ENCODE assay signal across 9 mouse cellular contexts in genomic region chr6:134439401-134440021, GRCm38 (mm10). TPM values are rescaled to one million over a fixed set of nuclear protein-coding genes. Genes with fewer than 3 reads are reported as not detected.
DNase-seq lines count a peak whose midpoint lies in the region; ATAC-seq and TF ChIP-seq lines count a peak whose summit lies in the region.
"Had no signal": no experiment of that assay in that cellular context is flagged by ENCODE, and none has a peak within 500 bp of the region (broad histone marks: within the 10 kb centered on the region; RNA-seq: fewer than 3 reads in every experiment).

No protein-coding gene starts in this region.

- DNase-seq in kidney, postnatal 10 days: peak; percentile 41
- no peak for DNase-seq in kidney, adult 11 months
- peak; percentile 67 for DNase-seq in embryo, embryonic 10 days (ENCODE audit: low spot score)
- peak; percentile 28 for DNase-seq in gastrocnemius, postnatal 14 days
- DNase-seq in hindbrain, postnatal 0 days (ENCODE audit: low spot score): peak; percentile 76
- peak; percentile 63 for DNase-seq in lung, postnatal 10 days
- peak; percentile 27 to 56 for DNase-seq in right cerebral cortex, postnatal 36 days (ENCODE audit: low spot score in 2 of 2)
- DNase-seq in spleen, postnatal 36 days (ENCODE audit: low spot score in 2 of 2): no peak

- H3K4me3 ChIP-seq in hindbrain, postnatal 0 days (ENCODE audit: low read length): peak overlapping the region; percentile 36

- peaks cover 4% of the 10 kb centered on the region; the same call in 1 of the 2 replicates for H3K4me1 ChIP-seq in hindbrain, postnatal 0 days (ENCODE audit: insufficient read depth, low read length)

- ATAC-seq in hindbrain, postnatal 0 days: peak; percentile 86

- TF ChIP-seq CTCF in hindbrain, postnatal 0 days (IDR thresholded peaks at IDR 0.05; ENCODE audit: low read depth): no peak

- intact Hi-C loops in gastrocnemius, postnatal 14 days (cut with DNase I; ENCODE audit: low total_unique reads): no loop called here

- no peaks in the 10 kb centered on the region for H3K9me3 ChIP-seq in hindbrain, postnatal 0 days (ENCODE audit: low read length)

- no peaks in the 10 kb centered on the region for H3K27me3 ChIP-seq in hindbrain, postnatal 0 days (ENCODE audit: insufficient read depth, low read length)

- peak overlapping the region; percentile 68 for H3K27ac ChIP-seq in hindbrain, postnatal 0 days

- peak overlapping the region; percentile 44 for H3K9ac ChIP-seq in hindbrain, postnatal 0 days (replicated peaks; ENCODE audit: low read length)

- H3K36me3 ChIP-seq in hindbrain, postnatal 0 days (ENCODE audit: insufficient read depth, low read length): no peaks in the 10 kb centered on the region

- WGBS in hindbrain, postnatal 0 days: 6% methylated on average over 23 of the region's 23 CpGs

- peak overlapping the region; percentile 66 for H3K4me2 ChIP-seq in hindbrain, postnatal 0 days (ENCODE audit: low read depth, low read length)

RNA-seq across cellular contexts. Expression of gene Bcl2l14, which starts 43.4 kb away (rescaled TPM):
- not detected for total RNA-seq in gastrocnemius, postnatal 14 days (2021)
- 0.14 TPM in 1 of 2 replicates, not detected in the other for total RNA-seq in hindbrain, postnatal 0 days (2014; rRNA removed)
- polyA plus RNA-seq in hindbrain, postnatal 0 days (2015; fragmentation: Nextera tagmentation; extraction: Ambion mirVana): 0.11 and 0.15 TPM in 2 replicates
- total RNA-seq: gastrocnemius, postnatal 4 days had no signal

Comparison
In these comparisons a context has a peak if more than half of its experiments do, and no peak if none do; other contexts are left out.
1. DNase-seq: peak in kidney, postnatal 10 days (single experiment), embryo, embryonic 10 days (single experiment), gastrocnemius, postnatal 14 days (single experiment), hindbrain, postnatal 0 days (single experiment), lung, postnatal 10 days (single experiment) and right cerebral cortex, postnatal 36 days (2 of 2); none in kidney, adult 11 months (single experiment) and spleen, postnatal 36 days (0 of 2).